Mouse (Mus musculus) lung, embryonic 14.5 days (tissue): ENCODE data around the gene Slc45a3. TPM values are rescaled to one million over a fixed set of nuclear protein-coding genes. Genes with fewer than 3 reads are reported as not detected.

Experiments
- ATAC-seq: fragments of 200-750 bp; cut with Nextera tagmentation; 2 replicates; pipeline ENCODE4 v1.8.0; 2017; ENCODE audit warnings: mild to moderate bottlenecking, moderate TSS enrichment, moderate library complexity; ENCODE audit not compliant: insufficient read depth
- DNase-seq: peaks from one replicate; pipeline ENCODE4 v3.0.0-alpha.2; 2015
- H3K27ac ChIP-seq: fragments of 300-500 bp; sonication (generic); 2 replicates; pipeline ENCODE4 v1.5.1; 2014; ENCODE audit warnings: low read depth, mild to moderate bottlenecking, moderate library complexity
- H3K27me3 ChIP-seq: fragments of 300-500 bp; sonication (generic); 2 replicates; pipeline ENCODE4 v1.6.1; 2014; ENCODE audit warnings: low read length, control low read depth; ENCODE audit not compliant: insufficient read depth
- H3K36me3 ChIP-seq: fragments of 300-500 bp; sonication (generic); 2 replicates; pipeline ENCODE4 v1.6.1; 2014; ENCODE audit warnings: control low read depth; ENCODE audit not compliant: insufficient read depth
- H3K4me1 ChIP-seq: fragments of 300-500 bp; sonication (generic); 2 replicates; pipeline ENCODE4 v1.6.1; 2014; ENCODE audit warnings: antibody characterized with exemption, control low read depth; ENCODE audit not compliant: insufficient read depth
- H3K4me2 ChIP-seq: fragments of 300-500 bp; sonication (generic); 2 replicates; pipeline ENCODE4 v1.6.1; 2014; ENCODE audit warnings: mild to moderate bottlenecking
- H3K4me3 ChIP-seq: fragments of 300-500 bp; sonication (generic); 2 replicates; pipeline ENCODE4 v1.5.1; 2014; ENCODE audit warnings: low read depth, low read length
- H3K9ac ChIP-seq: fragments of 300-500 bp; sonication (generic); 2 replicates; pipeline ENCODE4 v1.6.1; 2014
- H3K9me3 ChIP-seq: fragments of 300-500 bp; sonication (generic); 2 replicates; pipeline ENCODE4 v1.6.1; 2016; ENCODE audit warnings: low read depth, low read length, control low read depth
- CTCF ChIP-seq: IDR thresholded peaks from 2 replicates; pipeline ENCODE4 v1.5.1; 2016; ENCODE audit warnings: antibody characterized with exemption, low read depth
- WGBS: fragments of 180-500 bp; shearing (Covaris S2); extraction: QIAGEN DNeasy Blood & Tissue Kit; methylation state at CpG from one replicate; pipeline ENCODE4 v1.1.7; 2014; 5-methylcytosine and 5-hydroxymethylcytosine counted together
- polyA plus RNA-seq: library from polyadenylated mRNA; unstranded; fragments of >200 nt; fragmentation: Nextera tagmentation; extraction: Ambion mirVana; gene quantifications from 2 replicates; pipeline ENCODE4 v1.2.1, GENCODE M21; 2014

Gene Slc45a3
- polyA plus RNA-seq, 1 experiment from 2014 or later: 2.2 TPM

DNA sequence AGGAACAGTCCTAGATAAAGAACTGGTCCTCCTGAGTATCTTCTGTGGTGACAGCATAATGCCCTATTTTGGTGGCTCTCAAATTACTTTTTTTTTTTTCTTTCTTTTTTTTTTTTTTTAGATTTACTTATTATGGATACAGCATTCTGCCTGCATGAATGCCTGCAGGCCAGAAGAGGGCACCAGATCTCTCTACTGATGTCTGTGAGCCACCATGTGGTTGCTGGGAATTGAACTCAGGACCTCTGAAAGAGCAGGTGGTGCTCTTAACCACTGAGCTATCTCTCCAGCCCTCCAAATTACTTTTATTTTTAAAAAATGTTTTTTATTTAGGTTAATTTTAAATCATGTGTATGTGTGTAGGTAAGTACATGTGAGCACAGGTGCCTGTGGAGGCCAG, 37.7 kb downstream of the Slc45a3 start:
- no peak for ATAC-seq

GRCm38 (mm10) chr1:132001880-132002330, 39.1 kb downstream of the Slc45a3 start:
- peaks cover 3% of the 10 kb centered on the region; the same call in 1 of the 2 replicates for H3K4me1 ChIP-seq
- no peaks in the 10 kb centered on the region for H3K27me3 ChIP-seq
- WGBS: 73% methylated on average over 4 of the region's 4 CpGs
- no peaks in the 10 kb centered on the region for H3K36me3 ChIP-seq
- no peak overlapping the region for H3K9ac ChIP-seq
- H3K27ac ChIP-seq: no peak overlapping the region
- H3K4me2 ChIP-seq: no peak overlapping the region
- no peak for TF ChIP-seq CTCF
- ATAC-seq (no peak), DNase-seq (no peak)
- no peak overlapping the region for H3K4me3 ChIP-seq
- no peaks in the 10 kb centered on the region for H3K9me3 ChIP-seq

More for the DNA sequence above, 37.7 kb downstream of the Slc45a3 start:
- Histone ChIP-seq H3K4me1 (no peaks in the 10 kb centered on the region), H3K27me3 (no peaks in the 10 kb centered on the region), H3K36me3 (no peaks in the 10 kb centered on the region), H3K4me2 (no peak overlapping the region), H3K9me3 (no peaks in the 10 kb centered on the region), H3K4me3 (no peak overlapping the region), H3K9ac (no peak overlapping the region), H3K27ac (no peak overlapping the region)
- peak; percentile 35 for DNase-seq
- TF ChIP-seq CTCF: peak; percentile 48

DNA sequence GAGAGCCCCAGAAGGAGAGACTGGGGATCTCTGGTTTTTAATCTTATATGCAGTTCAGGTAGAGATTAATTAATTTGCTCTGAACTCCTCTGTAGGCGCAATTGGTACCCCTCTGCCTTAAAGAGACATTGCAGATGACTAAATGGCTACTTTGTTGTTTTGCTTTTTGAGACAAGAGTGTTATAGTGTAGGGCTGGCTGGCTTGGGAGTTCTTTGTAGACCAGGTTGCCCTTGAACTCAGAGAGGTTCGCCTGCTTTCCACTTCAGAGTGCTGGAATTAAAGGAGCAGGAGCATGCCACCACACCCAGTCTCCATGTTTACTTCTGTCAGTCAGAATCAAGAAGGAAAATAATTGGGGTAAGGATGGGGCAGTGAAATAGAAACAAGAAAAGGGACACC, 40.3 kb downstream of the Slc45a3 start:
- no peaks in the 10 kb centered on the region for H3K9me3 ChIP-seq
- H3K27me3 ChIP-seq: no peaks in the 10 kb centered on the region
- ATAC-seq (no peak), DNase-seq (no peak)
- TF ChIP-seq CTCF: no peak
- 56% methylated on average over 2 of the region's 2 CpGs for WGBS
- H3K4me1 ChIP-seq: peaks cover 3% of the 10 kb centered on the region; the same call in 1 of the 2 replicates
- no peak overlapping the region for H3K9ac ChIP-seq
- H3K27ac ChIP-seq: 0 out of 2 replicates have a peak overlapping the region, but pooled peaks have one; percentile 11
- H3K4me3 ChIP-seq: no peak overlapping the region
- H3K36me3 ChIP-seq: no peaks in the 10 kb centered on the region
- H3K4me2 ChIP-seq: no peak overlapping the region

- no peak overlapping the region for H3K4me3 ChIP-seq
- H3K4me2 ChIP-seq: no peak overlapping the region
- no peaks in the 10 kb centered on the region for H3K36me3 ChIP-seq
- no peaks in the 10 kb centered on the region for H3K27me3 ChIP-seq
- ATAC-seq (no peak), DNase-seq (peak; percentile 38)
- H3K27ac ChIP-seq: no peak overlapping the region
- TF ChIP-seq CTCF: no peak
- 31% methylated on average over 1 of the region's 1 CpGs for WGBS
- no peaks in the 10 kb centered on the region for H3K9me3 ChIP-seq
- H3K9ac ChIP-seq: no peak overlapping the region
- H3K4me1 ChIP-seq: peaks cover 3% of the 10 kb centered on the region; the same call in 1 of the 2 replicates
Observed at GRCm38 (mm10) chr1:132003817-132004216, 41.0 kb downstream of the Slc45a3 start.

DNA sequence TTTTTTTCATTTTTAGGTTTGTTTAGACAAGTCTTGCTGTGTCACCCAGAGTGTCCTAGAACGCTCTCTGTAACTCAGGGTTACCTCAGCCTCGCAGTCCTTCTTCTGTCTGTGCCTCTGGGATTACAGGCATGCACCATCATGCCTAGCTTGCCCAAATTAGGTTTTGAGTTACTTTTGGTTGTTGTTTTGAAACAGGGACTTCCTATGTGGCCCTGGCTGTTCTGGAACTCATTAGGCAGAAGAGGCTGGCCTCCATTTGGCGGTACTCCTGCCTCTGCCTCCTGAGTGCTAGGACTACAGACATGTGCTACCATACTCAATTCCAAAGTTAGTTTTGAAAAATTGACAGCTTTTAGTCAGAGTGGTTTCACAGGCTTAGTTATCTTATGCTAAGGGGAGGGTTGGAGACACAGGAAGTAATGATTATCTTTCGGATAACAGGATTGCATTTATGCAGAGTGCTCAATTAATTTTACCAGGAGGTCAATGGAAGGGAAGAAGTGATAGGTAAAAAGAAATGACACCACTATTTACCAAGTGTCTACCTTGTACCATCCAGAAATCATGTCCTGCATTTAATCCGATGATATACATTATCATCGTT, 41.9 kb downstream of the Slc45a3 start:
- TF ChIP-seq CTCF: no peak
- WGBS: 77% methylated on average over 6 of the region's 6 CpGs
- H3K4me3 ChIP-seq: no peak overlapping the region
- peaks cover 8% of the 10 kb centered on the region for H3K4me1 ChIP-seq
- no peaks in the 10 kb centered on the region for H3K27me3 ChIP-seq
- no peaks in the 10 kb centered on the region for H3K9me3 ChIP-seq
- H3K36me3 ChIP-seq: no peaks in the 10 kb centered on the region
- H3K9ac ChIP-seq: no peak overlapping the region
- no peak overlapping the region for H3K27ac ChIP-seq
- no peak overlapping the region for H3K4me2 ChIP-seq
- ATAC-seq: no peak
- no peak for DNase-seq

- ATAC-seq: no peak
- no peak for TF ChIP-seq CTCF
- 73% methylated on average over 1 of the region's 1 CpGs for WGBS
Observed at GRCm38 (mm10) chr1:132005466-132005865, 42.7 kb downstream of the Slc45a3 start.

DNA sequence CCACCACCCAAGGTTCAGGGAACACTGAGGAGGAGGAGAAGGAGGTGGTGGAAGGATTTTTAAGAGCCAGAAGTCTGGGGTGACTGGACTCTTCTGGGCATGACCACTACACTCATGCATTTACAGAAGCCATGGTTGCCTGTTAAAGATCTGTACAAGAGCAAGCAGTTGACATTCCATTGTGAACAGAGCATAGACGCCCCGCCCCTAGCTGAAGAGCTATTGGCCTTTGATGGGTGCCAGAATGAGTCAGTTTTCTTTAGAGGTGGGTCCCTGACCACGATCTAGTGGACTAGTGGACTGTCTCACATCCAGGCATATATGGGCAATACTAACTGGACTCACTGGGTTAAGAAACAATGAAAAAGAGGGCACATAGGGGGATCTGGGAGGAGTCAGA, 43.3 kb downstream of the Slc45a3 start:
- DNase-seq: no peak
- Histone ChIP-seq H3K4me1 (peaks cover 10% of the 10 kb centered on the region), H3K9me3 (no peaks in the 10 kb centered on the region), H3K4me3 (no peak overlapping the region), H3K27ac (no peak overlapping the region), H3K27me3 (no peaks in the 10 kb centered on the region), H3K9ac (no peak overlapping the region), H3K4me2 (no peak overlapping the region), H3K36me3 (no peaks in the 10 kb centered on the region)
- 72% methylated on average over 3 of the region's 3 CpGs for whole genome bisulfite sequencing
- no peak for TF ChIP-seq CTCF
- ATAC-seq: no peak

More at GRCm38 (mm10) chr1:132005466-132005865, 42.7 kb downstream of the Slc45a3 start:
- Histone ChIP-seq H3K4me2 (no peak overlapping the region), H3K36me3 (no peaks in the 10 kb centered on the region), H3K4me1 (peaks cover 10% of the 10 kb centered on the region), H3K9me3 (no peaks in the 10 kb centered on the region), H3K27me3 (no peaks in the 10 kb centered on the region), H3K9ac (no peak overlapping the region), H3K4me3 (no peak overlapping the region), H3K27ac (no peak overlapping the region)
- DNase-seq: no peak

DNA sequence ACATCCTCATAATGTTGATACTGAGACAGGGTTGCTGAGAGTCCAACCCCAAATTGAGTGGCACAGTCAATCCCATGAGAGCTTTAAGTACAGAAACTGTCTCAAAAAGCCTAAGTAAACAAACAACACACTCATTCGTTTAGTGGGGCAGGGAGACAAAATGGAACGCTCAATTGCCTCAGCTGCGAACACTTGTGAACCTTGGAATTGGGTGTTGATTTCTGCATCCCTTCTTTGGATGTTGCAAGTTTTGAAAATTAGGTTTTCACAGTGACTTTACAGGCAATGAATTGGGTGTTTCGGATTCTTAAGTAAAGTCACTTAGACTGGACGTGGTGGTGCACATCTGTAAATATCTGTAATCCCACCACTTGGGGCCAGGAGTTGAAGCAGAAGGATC, 44.0 kb downstream of the Slc45a3 start:
- Histone ChIP-seq H3K27ac (peak overlapping the region; percentile 100), H3K4me2 (peak overlapping the region; percentile 90), H3K9me3 (no peaks in the 10 kb centered on the region), H3K27me3 (no peaks in the 10 kb centered on the region), H3K4me3 (peak overlapping the region; percentile 86), H3K9ac (peak overlapping the region; percentile 97), H3K4me1 (peaks cover 10% of the 10 kb centered on the region), H3K36me3 (no peaks in the 10 kb centered on the region)
- no peak for ATAC-seq
- 22% methylated on average over 5 of the region's 5 CpGs for WGBS
- peak; percentile 44 for DNase-seq
- TF ChIP-seq CTCF: no peak
